Mouse (Mus musculus) ES-E14 (cell line): ENCODE data around the gene Cap2. TPM values are rescaled to one million over a fixed set of nuclear protein-coding genes. Genes with fewer than 3 reads are reported as not detected.

Experiments used
- DNase-seq: peaks from one replicate; pipeline ENCODE4 v3.0.0-alpha.2; 2013; ENCODE audit warnings: low read depth, low spot score
- H3K27ac ChIP-seq: 2 replicates; pipeline ENCODE4 v1.5.1; 2012; ENCODE audit warnings: low read depth, mild to moderate bottlenecking, low read length, moderate library complexity, mixed read lengths; ENCODE audit not compliant: poor library complexity, insufficient read depth, severe bottlenecking
- H3K36me3 ChIP-seq: 2 replicates; pipeline ENCODE4 v1.6.1; 2012; ENCODE audit warnings: mild to moderate bottlenecking, low read length, moderate library complexity, mixed read lengths; ENCODE audit not compliant: control insufficient read depth, poor library complexity, insufficient read depth, severe bottlenecking
- H3K4me1 ChIP-seq, 2 experiments: fragments of 150-350 bp in 1 of 2; sonication (generic) in 1 of 2; 2 replicates each; pipeline ENCODE4 v1.6.1; 2012; ENCODE audit warnings: low read length in 2 of 2, mild to moderate bottlenecking in 1 of 2, mixed read lengths in 1 of 2; ENCODE audit not compliant: control insufficient read depth in 2 of 2, insufficient read depth in 2 of 2, poor library complexity in 1 of 2
- H3K4me3 ChIP-seq, 2 experiments: fragments of 150-350 bp in 1 of 2; sonication (generic) in 1 of 2; 2 replicates each; pipeline ENCODE4 v1.5.1; 2012; ENCODE audit warnings: low read length in 2 of 2, low read depth in 1 of 2, mild to moderate bottlenecking in 1 of 2, mixed read lengths in 1 of 2; ENCODE audit not compliant: insufficient read depth in 1 of 2, poor library complexity in 1 of 2, severe bottlenecking in 1 of 2
- H3K9ac ChIP-seq: 2 replicates; pipeline ENCODE4 v1.6.1; 2012; ENCODE audit warnings: low read depth, mild to moderate bottlenecking, low read length, mixed read lengths; ENCODE audit not compliant: poor library complexity, insufficient read depth, severe bottlenecking
- H3K9me3 ChIP-seq: fragments of 150-350 bp; sonication (generic); 2 replicates; pipeline ENCODE4 v1.6.1; 2012; ENCODE audit warnings: low read depth, mild to moderate bottlenecking, low read length; ENCODE audit not compliant: control insufficient read depth, insufficient read depth
- CHD2 ChIP-seq: IDR thresholded peaks from 2 replicates; pipeline ENCODE4 v1.6.1; 2014; ENCODE audit warnings: mild to moderate bottlenecking, low read depth, low read length, inconsistent platforms
- HCFC1 ChIP-seq: IDR thresholded peaks from 2 replicates; pipeline ENCODE4 v1.6.1; 2012; ENCODE audit warnings: low read length, inconsistent platforms, borderline replicate concordance; ENCODE audit not compliant: insufficient read depth
- MAFK ChIP-seq: IDR thresholded peaks from 2 replicates; pipeline ENCODE4 v1.6.1; 2014; ENCODE audit warnings: mild to moderate bottlenecking, low read depth, low read length, inconsistent platforms; ENCODE audit not compliant: insufficient read depth
- ZC3H11A ChIP-seq: IDR thresholded peaks from 2 replicates; pipeline ENCODE4 v1.6.1; 2012; ENCODE audit warnings: low read depth, mild to moderate bottlenecking, inconsistent platforms, low read length, borderline replicate concordance
- ZNF384 ChIP-seq: IDR thresholded peaks from 2 replicates; pipeline ENCODE4 v1.6.1; 2012; ENCODE audit warnings: low read depth, low read length, inconsistent platforms
- in situ Hi-C, 2 experiments: fragments of 600-800 bp; cut with MboI; formaldehyde crosslinking; loops; one replicate each; pipeline ENCODE4 v1.15.1; 2025; ENCODE audit warnings: low sequenced_read_pairs in 2 of 2, inconsistent platforms in 1 of 2; ENCODE audit not compliant: unreplicated experiment in 2 of 2
- total RNA-seq: library from RNA; depleted of rRNA; stranded (reverse); fragments of 300-350 nt; gene quantifications from 2 replicates; pipeline ENCODE4 v1.2.3, GENCODE M21; 2012

Cap2 gene
- total RNA-seq, 1 experiment, result 5.1 TPM

DNA sequence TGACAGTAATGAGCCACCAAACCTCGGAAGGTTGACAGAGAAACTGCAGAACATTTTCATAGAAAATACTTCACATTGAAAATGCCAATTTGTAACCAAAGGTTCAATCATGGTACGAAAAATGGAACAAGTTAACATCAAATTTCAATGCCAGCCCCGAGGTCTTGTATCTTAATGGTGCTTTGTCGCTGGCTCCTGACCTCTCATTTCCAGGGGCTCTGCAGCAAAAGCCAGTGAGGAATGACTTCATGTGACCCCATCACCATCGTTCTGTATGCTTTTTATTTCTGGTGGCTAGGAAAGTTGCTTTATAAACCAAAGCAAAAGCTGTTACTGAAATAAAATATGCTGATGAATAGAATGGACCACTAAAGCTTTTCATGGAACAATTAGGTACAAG, 99.0 kb downstream of the Cap2 start:
- H3K4me3 ChIP-seq, result no peak overlapping the region
- H3K36me3 ChIP-seq, result no peaks in the 10 kb centered on the region
- no peak overlapping the region for H3K9ac ChIP-seq
- no peaks in the 10 kb centered on the region for H3K4me1 ChIP-seq
- DNase-seq, result no peak
- no peak for TF ChIP-seq CHD2
- no peak for TF ChIP-seq ZNF384
- TF ChIP-seq HCFC1, result no peak
- no peak overlapping the region for H3K27ac ChIP-seq
- in situ Hi-C loops, result no loop called here
- no peaks in the 10 kb centered on the region for H3K9me3 ChIP-seq

DNA sequence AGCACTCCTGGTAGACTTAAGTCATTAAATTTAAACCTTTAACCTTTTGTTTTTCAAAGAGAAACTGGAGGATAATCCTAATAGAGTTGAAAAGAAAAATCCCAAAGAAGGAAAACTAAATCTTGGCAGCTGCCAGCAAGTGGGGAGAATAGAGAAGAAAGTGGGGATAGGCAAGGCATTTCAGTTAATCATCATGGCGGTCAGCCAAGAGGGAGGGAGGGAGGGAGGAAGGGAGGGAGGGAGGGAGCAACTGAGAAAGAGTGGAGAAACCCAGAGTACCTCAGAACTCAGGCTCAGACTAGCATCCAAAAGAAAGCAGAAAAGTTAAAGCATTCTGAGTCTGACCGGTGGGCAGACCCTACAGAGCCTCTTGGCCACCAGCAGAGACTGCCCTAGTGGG, 99.7 kb downstream of the Cap2 start:
- H3K36me3 ChIP-seq, result no peaks in the 10 kb centered on the region
- TF ChIP-seq HCFC1 (no peak), ZNF384 (no peak), MAFK (no peak), CHD2 (no peak), ZC3H11A (no peak)
- DNase-seq, result no peak
- no peak overlapping the region for H3K27ac ChIP-seq
- no peaks in the 10 kb centered on the region for H3K9me3 ChIP-seq
- in situ Hi-C loops, result no loop called here
- no peak overlapping the region for H3K9ac ChIP-seq
- H3K4me1 ChIP-seq, result no peaks in the 10 kb centered on the region
- H3K4me3 ChIP-seq, result no peak overlapping the region

DNA sequence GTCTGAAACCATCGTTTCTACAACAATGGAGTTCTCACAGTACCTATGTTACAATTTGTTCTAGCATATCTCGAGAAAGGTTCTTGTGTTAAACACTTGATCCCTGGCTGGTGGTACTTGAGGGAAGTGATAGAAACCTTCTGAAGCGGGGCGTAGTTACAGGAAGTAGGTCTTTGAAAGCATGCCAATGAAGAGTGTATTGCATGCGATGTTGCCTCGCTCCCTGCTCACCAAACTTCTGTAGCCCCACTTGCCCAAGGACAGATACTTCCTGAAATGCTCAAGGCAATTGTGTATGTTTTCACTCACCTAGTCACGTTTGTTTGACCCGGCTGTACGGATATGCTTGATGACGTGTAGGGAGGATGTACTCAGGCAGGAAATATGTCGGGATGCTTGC, 101.0 kb downstream of the Cap2 start:
- no peaks in the 10 kb centered on the region for H3K36me3 ChIP-seq
- H3K9me3 ChIP-seq, result no peaks in the 10 kb centered on the region
- H3K4me1 ChIP-seq, result no peaks in the 10 kb centered on the region
- no peak overlapping the region for H3K27ac ChIP-seq
- no peak for DNase-seq
- in situ Hi-C loops, result no loop called here
- H3K9ac ChIP-seq, result no peak overlapping the region
- H3K4me3 ChIP-seq, result no peak overlapping the region
- TF ChIP-seq ZC3H11A (no peak), MAFK (no peak), ZNF384 (no peak), HCFC1 (no peak), CHD2 (no peak)

DNA sequence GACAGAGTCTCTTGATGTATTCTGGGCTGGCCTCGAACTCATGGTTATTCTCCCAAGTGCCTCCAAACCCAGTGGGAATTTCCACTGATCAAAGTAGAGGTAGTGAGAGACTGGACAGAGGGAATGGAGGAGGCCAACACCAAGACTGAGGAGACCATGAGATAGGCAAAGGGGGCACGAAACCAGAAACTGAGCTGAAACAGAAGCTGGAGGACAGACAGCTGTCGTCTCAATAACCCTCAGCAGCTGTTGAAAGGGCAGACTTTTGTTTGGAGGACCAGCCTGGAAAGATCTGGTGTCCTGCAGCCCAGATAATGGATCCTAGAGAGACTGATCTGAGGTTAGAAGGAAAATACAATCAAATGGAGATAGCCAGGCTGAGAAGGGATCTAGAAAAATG, 109.4 kb downstream of the Cap2 start:
- Histone ChIP-seq H3K9me3 (no peaks in the 10 kb centered on the region), H3K36me3 (no peaks in the 10 kb centered on the region), H3K27ac (no peak overlapping the region), H3K9ac (no peak overlapping the region), H3K4me1 (no peaks in the 10 kb centered on the region), H3K4me3 (no peak overlapping the region)
- in situ Hi-C loops, result no loop called here
- TF ChIP-seq HCFC1 (no peak), ZC3H11A (no peak), CHD2 (no peak), MAFK (no peak), ZNF384 (no peak)
- DNase-seq, result no peak

DNA sequence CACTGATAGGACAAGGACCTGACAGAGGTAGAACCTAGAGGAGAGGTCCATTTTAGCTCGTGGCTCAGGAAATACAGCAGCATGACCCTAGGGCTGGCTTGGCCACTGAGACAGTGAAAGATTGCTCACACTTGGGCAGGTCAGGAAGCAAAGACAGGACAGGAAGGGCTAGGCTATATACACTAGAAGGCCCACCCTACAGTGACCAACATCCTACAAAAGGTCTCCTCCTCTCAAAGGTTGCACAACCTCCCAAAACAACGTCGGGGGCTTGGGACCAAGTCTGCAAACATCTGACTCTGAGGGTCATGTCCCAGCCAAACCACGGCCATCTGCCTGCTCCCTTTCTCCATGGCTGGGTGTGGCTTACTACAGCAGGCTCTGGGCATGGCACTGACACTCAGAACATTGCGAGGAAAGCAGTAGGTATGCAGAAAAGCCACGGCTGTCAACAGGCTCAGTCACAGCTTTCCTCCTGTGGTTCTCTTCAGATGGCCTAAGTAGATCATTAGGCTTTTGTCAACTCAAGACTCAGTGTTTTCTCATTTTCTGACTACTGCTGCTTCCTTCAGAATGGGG, 112.1 kb downstream of the Cap2 start:
- Histone ChIP-seq H3K36me3 (no peaks in the 10 kb centered on the region), H3K4me1 (peaks cover 0 to 5% of the 10 kb centered on the region in 2 experiments; a peak in 1 of 4 replicates), H3K9ac (no peak overlapping the region), H3K9me3 (no peaks in the 10 kb centered on the region), H3K27ac (no peak overlapping the region), H3K4me3 (no peak overlapping the region)
- in situ Hi-C loops, result no loop called here
- TF ChIP-seq CHD2 (no peak), HCFC1 (no peak), ZC3H11A (no peak), MAFK (no peak), ZNF384 (no peak)
- no peak for DNase-seq
